Mouse (Mus musculus): ENCODE measurements around the gene Syngr1. TPM values are rescaled to one million over a fixed set of nuclear protein-coding genes. Genes with fewer than 3 reads are reported as not detected.

Gene Syngr1
- polyA plus RNA-seq, 1 experiment from 2014 or later = 7.6 TPM

- 81% methylated on average over 7 of the region's 7 CpGs for WGBS
- Histone ChIP-seq H3K27me3 (ENCODE audit: insufficient read depth, poor library complexity, severe bottlenecking) (0 out of 2 replicates have a peak, but pooled peaks cover 8% of the 10 kb centered on the region), H3K4me1 (replicated peaks) (peaks cover 47% of the 10 kb centered on the region), H3K27ac (no peak overlapping the region), H3K36me3 (no peaks in the 10 kb centered on the region), H3K4me3 (no peak overlapping the region), H3K9me3 (no peaks in the 10 kb centered on the region)
- no peak for DNase-seq (ENCODE audit: low spot score)
These were observed 31.5 kb upstream of the Syngr1 start for GRCm38 (mm10) chr15:80059606-80060005.

GRCm38 (mm10) chr15:80060356-80061070 is 30.6 kb upstream of the Syngr1 start:
- Histone ChIP-seq H3K4me3 (no peak overlapping the region), H3K4me1 (replicated peaks) (peaks cover 42% of the 10 kb centered on the region), H3K36me3 (no peaks in the 10 kb centered on the region), H3K27me3 (ENCODE audit: insufficient read depth, poor library complexity, severe bottlenecking) (0 out of 2 replicates have a peak, but pooled peaks cover 8% of the 10 kb centered on the region), H3K9me3 (no peaks in the 10 kb centered on the region), H3K27ac (no peak overlapping the region)
- no peak for DNase-seq (ENCODE audit: low spot score)
- 94% methylated on average over 8 of the region's 8 CpGs for WGBS

- Histone ChIP-seq H3K9me3 (no peaks in the 10 kb centered on the region), H3K27me3 (ENCODE audit: insufficient read depth, poor library complexity, severe bottlenecking) (0 out of 2 replicates have a peak, but pooled peaks cover 8% of the 10 kb centered on the region), H3K4me1 (replicated peaks) (peaks cover 36% of the 10 kb centered on the region), H3K36me3 (no peaks in the 10 kb centered on the region), H3K27ac (no peak overlapping the region), H3K4me3 (no peak overlapping the region)
- WGBS = 85% methylated on average over 4 of the region's 4 CpGs
- no peak for DNase-seq (ENCODE audit: low spot score)
These were observed 30.0 kb upstream of the Syngr1 start for GRCm38 (mm10) chr15:80061071-80061550.

GRCm38 (mm10) chr15:80062339-80062738 is 28.8 kb upstream of the Syngr1 start:
- no peak overlapping the region for H3K4me3 ChIP-seq
- no peak for DNase-seq (ENCODE audit: low spot score)
- 74% methylated on average over 7 of the region's 9 CpGs for WGBS

GRCm38 (mm10) chr15:80062821-80063220 is 28.3 kb upstream of the Syngr1 start:
- Histone ChIP-seq H3K4me1 (replicated peaks) (peaks cover 24% of the 10 kb centered on the region), H3K4me3 (no peak overlapping the region), H3K9me3 (no peaks in the 10 kb centered on the region), H3K27ac (peak overlapping the region; percentile 16), H3K27me3 (ENCODE audit: insufficient read depth, poor library complexity, severe bottlenecking) (0 out of 2 replicates have a peak, but pooled peaks cover 8% of the 10 kb centered on the region), H3K36me3 (no peaks in the 10 kb centered on the region)
- WGBS = 39% methylated on average over 5 of the region's 5 CpGs
- DNase-seq (ENCODE audit: low spot score) = no peak

More at GRCm38 (mm10) chr15:80062339-80062738, 28.8 kb upstream of the Syngr1 start:
- Histone ChIP-seq H3K27me3 (ENCODE audit: insufficient read depth, poor library complexity, severe bottlenecking) (0 out of 2 replicates have a peak, but pooled peaks cover 8% of the 10 kb centered on the region), H3K9me3 (no peaks in the 10 kb centered on the region), H3K4me1 (replicated peaks) (peaks cover 26% of the 10 kb centered on the region), H3K36me3 (no peaks in the 10 kb centered on the region), H3K27ac (peak overlapping the region; percentile 16; the same call in 1 of the 2 replicates)

GRCm38 (mm10) chr15:80064965-80065364 is 26.2 kb upstream of the Syngr1 start:
- WGBS = 74% methylated on average over 5 of the region's 5 CpGs
- no peak for DNase-seq (ENCODE audit: low spot score)
- Histone ChIP-seq H3K9me3 (no peaks in the 10 kb centered on the region), H3K36me3 (no peaks in the 10 kb centered on the region), H3K4me1 (replicated peaks) (peaks cover 26% of the 10 kb centered on the region), H3K27ac (no peak overlapping the region), H3K27me3 (ENCODE audit: insufficient read depth, poor library complexity, severe bottlenecking) (0 out of 2 replicates have a peak, but pooled peaks cover 8% of the 10 kb centered on the region), H3K4me3 (no peak overlapping the region)

GRCm38 (mm10) chr15:80065414-80065813 is 25.7 kb upstream of the Syngr1 start:
- Histone ChIP-seq H3K4me3 (no peak overlapping the region), H3K4me1 (replicated peaks) (peaks cover 30% of the 10 kb centered on the region), H3K27ac (no peak overlapping the region), H3K36me3 (no peaks in the 10 kb centered on the region), H3K27me3 (ENCODE audit: insufficient read depth, poor library complexity, severe bottlenecking) (0 out of 2 replicates have a peak, but pooled peaks cover 8% of the 10 kb centered on the region), H3K9me3 (no peaks in the 10 kb centered on the region)
- peak; percentile 55 for DNase-seq (ENCODE audit: low spot score)
- 12% methylated on average over 13 of the region's 13 CpGs for WGBS

GRCm38 (mm10) chr15:80066538-80066937 is 24.6 kb upstream of the Syngr1 start:
- no peak for DNase-seq (ENCODE audit: low spot score)

GRCm38 (mm10) chr15:80069171-80069570 is 22.0 kb upstream of the Syngr1 start:
- H3K9me3 ChIP-seq = no peaks in the 10 kb centered on the region
- DNase-seq (ENCODE audit: low spot score) = no peak
- 57% methylated on average over 4 of the region's 4 CpGs for WGBS
- no peak overlapping the region for H3K4me3 ChIP-seq
- H3K27ac ChIP-seq = no peak overlapping the region
- H3K4me1 ChIP-seq (replicated peaks) = peaks cover 22% of the 10 kb centered on the region
- no peaks in the 10 kb centered on the region for H3K36me3 ChIP-seq
- H3K27me3 ChIP-seq (ENCODE audit: insufficient read depth, poor library complexity, severe bottlenecking) = no peaks in the 10 kb centered on the region

More at GRCm38 (mm10) chr15:80066538-80066937, 24.6 kb upstream of the Syngr1 start:
- peaks cover 31% of the 10 kb centered on the region for H3K4me1 ChIP-seq (replicated peaks)
- 0 out of 2 replicates have a peak, but pooled peaks cover 8% of the 10 kb centered on the region for H3K27me3 ChIP-seq (ENCODE audit: insufficient read depth, poor library complexity, severe bottlenecking)
- no peak overlapping the region for H3K4me3 ChIP-seq
- no peak overlapping the region for H3K27ac ChIP-seq
- no peaks in the 10 kb centered on the region for H3K36me3 ChIP-seq
- H3K9me3 ChIP-seq = no peaks in the 10 kb centered on the region
- WGBS = 48% methylated on average over 3 of the region's 3 CpGs

- H3K4me3 ChIP-seq = no peak overlapping the region
- no peaks in the 10 kb centered on the region for H3K36me3 ChIP-seq
- DNase-seq (ENCODE audit: low spot score) = no peak
- 0 out of 2 replicates have a peak overlapping the region, but pooled peaks have one; percentile 18 for H3K27ac ChIP-seq
- no peaks in the 10 kb centered on the region for H3K27me3 ChIP-seq (ENCODE audit: insufficient read depth, poor library complexity, severe bottlenecking)
- WGBS = 59% methylated on average over 8 of the region's 8 CpGs
- H3K9me3 ChIP-seq = no peaks in the 10 kb centered on the region
- peaks cover 23% of the 10 kb centered on the region for H3K4me1 ChIP-seq (replicated peaks)
These were observed 21.0 kb upstream of the Syngr1 start for GRCm38 (mm10) chr15:80070095-80070644.

GRCm38 (mm10) chr15:80071951-80072437 is 19.1 kb upstream of the Syngr1 start:
- no peak overlapping the region for H3K27ac ChIP-seq
- no peaks in the 10 kb centered on the region for H3K27me3 ChIP-seq (ENCODE audit: insufficient read depth, poor library complexity, severe bottlenecking)
- H3K4me1 ChIP-seq (replicated peaks) = peaks cover 33% of the 10 kb centered on the region
- WGBS = 43% methylated on average over 9 of the region's 9 CpGs
- H3K9me3 ChIP-seq = no peaks in the 10 kb centered on the region
- DNase-seq (ENCODE audit: low spot score) = no peak
- H3K4me3 ChIP-seq = no peak overlapping the region
- H3K36me3 ChIP-seq = peaks cover 11% of the 10 kb centered on the region

GRCm38 (mm10) chr15:80072579-80073255 is 18.4 kb upstream of the Syngr1 start:
- no peak overlapping the region for H3K4me3 ChIP-seq
- H3K27ac ChIP-seq = no peak overlapping the region
- no peaks in the 10 kb centered on the region for H3K9me3 ChIP-seq
- H3K4me1 ChIP-seq (replicated peaks) = peaks cover 33% of the 10 kb centered on the region
- no peaks in the 10 kb centered on the region for H3K27me3 ChIP-seq (ENCODE audit: insufficient read depth, poor library complexity, severe bottlenecking)
- DNase-seq (ENCODE audit: low spot score) = no peak
- 82% methylated on average over 7 of the region's 7 CpGs for WGBS
- H3K36me3 ChIP-seq = peaks cover 18% of the 10 kb centered on the region

Measured in hindbrain, embryonic 10.5 days (tissue).